Mouse (Mus musculus) CH12.LX (cell line): Measurements from ENCODE around the gene Ndufv2. TPM values are rescaled to one million over a fixed set of nuclear protein-coding genes. Genes with fewer than 3 reads are reported as not detected.
A peak's percentile ranks its signal among the peaks of the same experiment; 100 is the strongest.

Experiments used
- DNase-seq: peaks from one replicate; pipeline ENCODE4 v3.0.0-alpha.2; 2013; ENCODE audit errors: extremely low read depth
- H3K27ac ChIP-seq: 2 replicates; pipeline ENCODE4 v1.5.1; 2012; ENCODE audit warnings: low read depth, mild to moderate bottlenecking, control low read depth, moderate library complexity; ENCODE audit not compliant: insufficient read depth
- H3K27me3 ChIP-seq: replicated peaks from 2 replicates; pipeline ENCODE3; 2012; ENCODE audit warnings: inconsistent platforms
- H3K36me3 ChIP-seq, 2 experiments: replicated peaks in 1 of 2; 2 replicates each; pipeline versions ENCODE3 to v1.6.1; 2012; ENCODE audit warnings: inconsistent platforms in 1 of 2, low read length in 1 of 2, mild to moderate bottlenecking in 1 of 2, mixed read lengths in 1 of 2, moderate library complexity in 1 of 2; ENCODE audit not compliant: control insufficient read depth in 1 of 2, insufficient read depth in 1 of 2
- H3K4me1 ChIP-seq, 2 experiments: 2 replicates each; pipeline ENCODE4 v1.6.1; 2012; ENCODE audit warnings: inconsistent platforms in 1 of 2, moderate library complexity in 1 of 2; ENCODE audit not compliant: insufficient read depth in 2 of 2, control insufficient read depth in 1 of 2
- H3K4me2 ChIP-seq: 2 replicates; pipeline ENCODE4 v1.6.1; 2012; ENCODE audit warnings: low read depth, mild to moderate bottlenecking, control low read depth; ENCODE audit not compliant: poor library complexity, insufficient read depth, severe bottlenecking
- H3K4me3 ChIP-seq, 3 experiments: fragments of 150-350 bp in 1 of 3; sonication (generic) in 1 of 3; replicated peaks in 1 of 3; 2 replicates each; pipeline versions ENCODE3 to v1.5.1; 2011 to 2012; ENCODE audit warnings: low read depth in 2 of 3, low read length in 2 of 3, mild to moderate bottlenecking in 2 of 3, moderate library complexity in 2 of 3, control low read depth in 1 of 3, improper control_type of control experiment in 1 of 3, inconsistent platforms in 1 of 3, mixed read lengths in 1 of 3; ENCODE audit not compliant: poor library complexity in 1 of 3
- H3K79me2 ChIP-seq: replicated peaks from 2 replicates; pipeline ENCODE4 v1.6.1; 2012; ENCODE audit warnings: mild to moderate bottlenecking, moderate library complexity; ENCODE audit not compliant: control insufficient read depth, poor library complexity, insufficient read depth, severe bottlenecking; ENCODE audit errors: extremely low read depth
- H3K9ac ChIP-seq: 2 replicates; pipeline ENCODE4 v1.6.1; 2012; ENCODE audit warnings: low read depth, mild to moderate bottlenecking, control low read depth, moderate library complexity; ENCODE audit not compliant: insufficient read depth
- H3K9me3 ChIP-seq: replicated peaks from 2 replicates; pipeline ENCODE3; 2012; ENCODE audit warnings: low read length, inconsistent platforms, mixed read lengths
- CTCF ChIP-seq, 2 experiments: IDR thresholded peaks in 1 of 2; conservative IDR thresholded peaks in 1 of 2; 2 replicates each; pipeline ENCODE4 v1.5.1; 2011 to 2012; ENCODE audit warnings: low read depth in 2 of 2, low read length in 2 of 2, improper control_type of control experiment in 1 of 2, inconsistent platforms in 1 of 2, mild to moderate bottlenecking in 1 of 2, moderate library complexity in 1 of 2
- E2F4 ChIP-seq: IDR thresholded peaks from 2 replicates; pipeline ENCODE4 v1.6.1; 2011; ENCODE audit warnings: low read depth, low read length, improper control_type of control experiment; ENCODE audit not compliant: insufficient replicate concordance
- ETS1 ChIP-seq: conservative IDR thresholded peaks from 2 replicates; pipeline ENCODE4 v1.6.1; 2012; ENCODE audit warnings: low read depth, mild to moderate bottlenecking, inconsistent platforms, low read length, improper control_type of control experiment, moderate library complexity
- IRF4 ChIP-seq: IDR thresholded peaks from 2 replicates; pipeline ENCODE4 v1.6.1; 2014; ENCODE audit warnings: low read depth, mild to moderate bottlenecking, inconsistent platforms, low read length, improper control_type of control experiment
- JUN ChIP-seq: IDR thresholded peaks from 2 replicates; pipeline ENCODE4 v1.6.1; 2011; ENCODE audit warnings: low read depth, mild to moderate bottlenecking, low read length, improper control_type of control experiment, moderate library complexity; ENCODE audit not compliant: insufficient read depth
- JUND ChIP-seq: conservative IDR thresholded peaks from 2 replicates; pipeline ENCODE4 v1.6.1; 2011; ENCODE audit warnings: low read depth, low read length, improper control_type of control experiment
- MAFK ChIP-seq: IDR thresholded peaks from 2 replicates; pipeline ENCODE4 v1.6.1; 2011; ENCODE audit warnings: low read length, improper control_type of control experiment; ENCODE audit not compliant: insufficient replicate concordance
- MAX ChIP-seq: IDR thresholded peaks from 2 replicates; pipeline ENCODE4 v1.6.1; 2011; ENCODE audit warnings: low read length, improper control_type of control experiment
- NRF1 ChIP-seq: IDR thresholded peaks from 2 replicates; pipeline ENCODE4 v1.6.1; 2014; ENCODE audit warnings: low read depth, mild to moderate bottlenecking, inconsistent platforms, low read length, improper control_type of control experiment, moderate library complexity
- POLR2AphosphoS2 ChIP-seq: IDR thresholded peaks from 2 replicates; pipeline ENCODE4 v1.6.1; 2011; ENCODE audit warnings: low read depth, low read length, improper control_type of control experiment
- RAD21 ChIP-seq: IDR thresholded peaks from 2 replicates; pipeline ENCODE4 v1.6.1; 2011; ENCODE audit warnings: low read depth, mild to moderate bottlenecking, low read length, improper control_type of control experiment, moderate library complexity
- SIN3A ChIP-seq: IDR thresholded peaks from 2 replicates; pipeline ENCODE4 v1.6.1; 2012; ENCODE audit warnings: low read length, improper control_type of control experiment, inconsistent platforms
- SMC3 ChIP-seq: IDR thresholded peaks from 2 replicates; pipeline ENCODE4 v1.6.1; 2011; ENCODE audit warnings: low read depth, low read length, improper control_type of control experiment
- TCF12 ChIP-seq: IDR thresholded peaks from 2 replicates; pipeline ENCODE4 v1.6.1; 2014; ENCODE audit warnings: low read depth, mild to moderate bottlenecking, inconsistent platforms, low read length, improper control_type of control experiment
- UBTF ChIP-seq: IDR thresholded peaks from 2 replicates; pipeline ENCODE4 v1.6.1; 2012; ENCODE audit warnings: low read depth, mild to moderate bottlenecking, inconsistent platforms, low read length, improper control_type of control experiment, moderate library complexity
- USF2 ChIP-seq: conservative IDR thresholded peaks from 2 replicates; pipeline ENCODE4 v1.6.1; 2011; ENCODE audit warnings: low read depth, low read length, improper control_type of control experiment
- ZC3H11A ChIP-seq: IDR thresholded peaks from 2 replicates; pipeline ENCODE4 v1.6.1; 2012; ENCODE audit warnings: low read depth, mild to moderate bottlenecking, inconsistent platforms, low read length, improper control_type of control experiment
- ZKSCAN1 ChIP-seq: IDR thresholded peaks from 2 replicates; pipeline ENCODE4 v1.6.1; 2012; ENCODE audit warnings: low read depth, inconsistent platforms, low read length, improper control_type of control experiment, borderline replicate concordance
- ZMIZ1 ChIP-seq: IDR thresholded peaks from 2 replicates; pipeline ENCODE4 v1.6.1; 2012; ENCODE audit warnings: low read depth, mild to moderate bottlenecking, inconsistent platforms, low read length, improper control_type of control experiment
- dilution Hi-C: fragments of 300-500 bp; cut with MboI; formaldehyde crosslinking; loops from 2 replicates; pipeline ENCODE4 v1.14.3; 2020; ENCODE audit warnings: low sequenced_read_pairs; ENCODE audit not compliant: extremely low pct_unique_long_range_greater_than_20kb, extremely low pct_ligation_motif_present
- in situ Hi-C: fragments of 300-500 bp; cut with MboI; formaldehyde crosslinking; loops from 3 replicates; pipeline ENCODE4 v1.14.3; 2019; ENCODE audit warnings: low sequenced_read_pairs, low pct_ligation_motif_present, low pct_unique_long_range_greater_than_20kb, mixed read lengths
- polyA plus RNA-seq: library from polyadenylated mRNA; unstranded; fragments of >175 nt; gene quantifications from 2 replicates; pipeline ENCODE4 v1.2.1, GENCODE M21; 2012; ENCODE audit warnings: low read depth; ENCODE audit not compliant: insufficient read length
- total RNA-seq, 2 experiments: library from RNA; depleted of rRNA; stranded (reverse); fragments of 300-350 nt in 1 of 2; fragments of >200 nt in 1 of 2; gene quantifications; 2 replicates each; pipeline ENCODE4 v1.2.3; 2012 to 2014

Ndufv2 gene
- total and polyA plus RNA-seq, 3 experiments: 108 to 260 (median 201) TPM

DNA sequence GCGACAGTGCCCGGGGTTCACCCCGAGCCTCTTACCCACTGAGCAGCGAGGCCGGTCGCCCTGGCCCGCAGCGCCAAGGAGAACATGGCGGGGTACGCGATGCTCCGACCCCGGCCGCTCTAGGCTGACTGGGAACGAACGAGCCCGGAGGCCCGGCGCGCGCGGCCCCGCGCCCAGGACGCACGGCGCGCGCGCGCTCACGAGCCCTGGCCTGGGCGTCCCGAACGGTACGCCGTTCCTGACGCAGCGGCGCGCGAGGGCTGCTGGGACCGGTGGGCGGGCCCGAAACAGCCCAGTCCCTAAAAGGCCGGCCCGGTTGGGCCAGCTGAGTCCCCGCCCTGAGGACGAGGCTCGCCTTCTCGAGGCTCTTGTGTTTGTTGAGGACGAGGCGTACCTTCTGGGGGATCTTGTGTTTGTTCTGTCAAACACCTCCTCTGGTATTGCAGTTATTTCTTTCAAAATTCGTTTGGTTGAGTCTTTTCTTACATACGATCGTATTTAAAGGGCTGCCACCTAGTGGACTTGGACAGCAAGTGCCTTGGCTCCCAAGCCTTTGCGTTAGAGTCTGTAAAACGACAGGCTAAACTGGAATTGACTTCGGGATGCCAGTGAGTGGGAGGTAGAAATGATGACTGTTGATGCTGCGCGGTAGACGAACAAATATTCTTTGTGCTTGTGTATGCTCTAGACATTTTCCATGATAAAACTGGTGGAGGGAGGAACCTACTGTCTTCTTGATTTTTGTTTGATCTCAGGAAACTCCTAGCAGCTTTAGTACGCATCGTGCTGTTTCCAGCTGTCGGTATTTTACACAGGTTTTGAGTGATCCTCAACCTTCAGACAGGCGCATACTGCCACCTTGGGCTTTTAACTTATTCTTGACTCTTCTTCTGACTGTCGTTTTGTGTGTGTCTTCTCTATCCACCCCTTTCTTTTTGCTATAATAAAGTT is at the start of gene Ndufv2 (continued):
- TF ChIP-seq ZKSCAN1: no peak
- TF ChIP-seq, all 38 proteins: peak for 12

DNA sequence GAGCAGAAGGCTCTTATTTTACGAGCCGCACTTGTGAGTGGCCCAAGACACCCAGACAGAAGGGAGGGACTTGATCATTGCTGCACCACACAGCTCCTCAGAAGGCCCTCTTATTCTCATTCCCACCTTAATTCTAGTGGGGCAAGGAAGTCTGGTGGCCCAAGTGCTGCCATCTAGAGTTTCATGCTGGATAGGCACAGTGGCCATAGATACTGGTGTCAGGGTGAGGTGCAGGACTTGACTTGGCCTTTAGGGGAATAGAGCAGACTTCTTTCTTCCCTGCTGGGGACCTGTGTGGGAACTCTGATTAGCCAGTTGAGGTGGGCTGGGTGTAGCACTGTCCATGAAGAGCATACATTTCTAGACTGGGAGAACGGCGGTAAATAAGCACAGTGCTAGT is 29.9 kb upstream of the Ndufv2 start:
- H3K79me2 ChIP-seq: no peaks in the 10 kb centered on the region; the same call in 1 of the 2 replicates
- H3K4me1 ChIP-seq: no peaks in the 10 kb centered on the region
- no peak overlapping the region for H3K4me3 ChIP-seq
- H3K36me3 ChIP-seq: peaks cover 72 to 95% of the 10 kb centered on the region in 2 experiments
- dilution Hi-C loops: no loop called here
- no peaks in the 10 kb centered on the region for H3K9me3 ChIP-seq
- no peaks in the 10 kb centered on the region for H3K27me3 ChIP-seq
- in situ Hi-C loops: no loop called here
- no peak overlapping the region for H3K9ac ChIP-seq
- H3K4me2 ChIP-seq: no peak overlapping the region
- peak; percentile 44 for DNase-seq
- TF ChIP-seq ETS1: no peak
- TF ChIP-seq ZC3H11A: no peak
- no peak for TF ChIP-seq JUN
- peak; percentile 20 to 73; a peak in 3 of 4 replicates for TF ChIP-seq CTCF (conservative IDR thresholded peaks at IDR 0.05 in 1 of 2, IDR thresholded peaks at IDR 0.05 in 1 of 2; ENCODE audit: low read depth in 2 of 2, low read length in 2 of 2)
- TF ChIP-seq SMC3: peak; percentile 29
- no peak for TF ChIP-seq MAX
- no peak for TF ChIP-seq E2F4
- TF ChIP-seq ZMIZ1: no peak
- no peak for TF ChIP-seq SIN3A
- TF ChIP-seq ZKSCAN1: no peak
- TF ChIP-seq JUND: no peak
- no peak for TF ChIP-seq UBTF
- H3K27ac ChIP-seq: no peak overlapping the region

DNA sequence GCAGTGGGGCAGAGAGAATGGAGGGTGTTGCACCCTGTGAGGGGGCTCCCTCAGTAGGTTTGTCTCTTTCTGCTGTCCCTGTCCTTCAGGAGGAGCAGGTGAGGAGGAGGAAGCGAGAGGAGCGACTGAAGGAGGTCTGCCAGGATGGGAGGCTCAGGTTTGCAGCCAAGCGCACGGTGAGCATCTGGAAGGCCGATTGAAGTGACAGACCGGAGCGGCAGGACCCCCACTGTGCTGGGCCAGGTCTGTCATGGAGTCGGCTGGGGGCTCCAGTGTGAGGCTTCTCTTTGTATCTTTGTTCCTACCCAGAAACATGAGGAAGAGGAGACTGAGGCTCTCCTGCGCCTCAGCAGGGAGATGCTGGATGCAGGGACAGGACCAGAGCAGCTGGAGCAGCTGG is 29.0 kb upstream of the Ndufv2 start:
- peaks cover 65 to 90% of the 10 kb centered on the region in 2 experiments for H3K36me3 ChIP-seq
- peaks cover 0 to 3% of the 10 kb centered on the region in 2 experiments; a peak in 2 of 4 replicates for H3K4me1 ChIP-seq
- no peak for DNase-seq
- peaks cover 2% of the 10 kb centered on the region for H3K79me2 ChIP-seq
- no peak overlapping the region for H3K27ac ChIP-seq
- H3K4me2 ChIP-seq: no peak overlapping the region
- TF ChIP-seq USF2 (no peak), ZKSCAN1 (no peak), IRF4 (no peak), TCF12 (no peak), MAFK (no peak), NRF1 (no peak), UBTF (no peak), MAX (no peak), E2F4 (no peak), RAD21 (no peak), POLR2AphosphoS2 (no peak)
- H3K9me3 ChIP-seq: no peaks in the 10 kb centered on the region
- in situ Hi-C loops: no loop called here
- H3K27me3 ChIP-seq: no peaks in the 10 kb centered on the region
- H3K4me3 ChIP-seq: no peak overlapping the region
- H3K9ac ChIP-seq: no peak overlapping the region
- dilution Hi-C loops: no loop called here
